Mouse (Mus musculus): ENCODE results near the gene Ttll5. TPM values are rescaled to one million over a fixed set of nuclear protein-coding genes. Genes with fewer than 3 reads are reported as not detected.
A peak's percentile ranks its signal among the peaks of the same experiment; 100 is the strongest.

Gene Ttll5
- polyA plus RNA-seq, 1 experiment: 88.4 TPM

DNA sequence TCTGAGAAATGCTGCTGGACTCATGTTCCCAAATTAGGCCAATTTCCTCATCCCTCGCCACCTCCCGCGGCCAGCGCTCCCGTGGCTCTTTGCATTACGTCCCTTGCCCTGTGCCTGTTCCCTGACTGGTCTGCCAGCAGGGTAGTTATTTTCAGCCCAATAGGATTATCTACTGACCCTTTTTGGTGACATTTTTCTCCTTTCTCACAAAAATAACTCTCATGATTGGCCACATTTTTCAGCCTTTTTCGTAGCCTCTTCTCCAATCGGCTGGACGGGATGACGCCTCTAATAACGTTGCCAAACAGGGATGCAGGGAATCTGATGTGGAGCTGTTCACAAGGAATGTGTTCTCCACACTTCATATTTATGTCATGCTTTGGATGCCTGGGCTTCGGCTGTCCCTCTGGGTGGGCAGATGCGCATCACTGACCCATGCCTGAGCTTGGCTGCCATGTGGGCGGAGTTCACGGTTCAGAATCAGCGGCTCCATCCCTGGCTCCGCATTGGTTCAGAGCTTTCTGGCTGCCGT is 267.2 kb downstream of the Ttll5 start:
- Histone ChIP-seq H3K4me1 (ENCODE audit: control insufficient read depth, insufficient read depth, low read length) (peaks cover 9% of the 10 kb centered on the region), H3K4me3 (replicated peaks; ENCODE audit: insufficient read depth, low read depth, low read length) (peak overlapping the region; percentile 54), H3K27ac (ENCODE audit: insufficient read depth, low read length) (peak overlapping the region; percentile 67), H3K27me3 (ENCODE audit: control insufficient read depth, insufficient read depth, low read length) (no peaks in the 10 kb centered on the region)
- peak; percentile 71 to 76 for DNase-seq
- TF ChIP-seq CTCF (IDR thresholded peaks at IDR 0.05; ENCODE audit: borderline replicate concordance, insufficient read depth, low read depth, low read length) (no peak), POLR2A (IDR thresholded peaks at IDR 0.05; ENCODE audit: borderline replicate concordance, insufficient read depth, low read length) (no peak)
- 5% methylated on average over 18 of the region's 18 CpGs for WGBS

DNA sequence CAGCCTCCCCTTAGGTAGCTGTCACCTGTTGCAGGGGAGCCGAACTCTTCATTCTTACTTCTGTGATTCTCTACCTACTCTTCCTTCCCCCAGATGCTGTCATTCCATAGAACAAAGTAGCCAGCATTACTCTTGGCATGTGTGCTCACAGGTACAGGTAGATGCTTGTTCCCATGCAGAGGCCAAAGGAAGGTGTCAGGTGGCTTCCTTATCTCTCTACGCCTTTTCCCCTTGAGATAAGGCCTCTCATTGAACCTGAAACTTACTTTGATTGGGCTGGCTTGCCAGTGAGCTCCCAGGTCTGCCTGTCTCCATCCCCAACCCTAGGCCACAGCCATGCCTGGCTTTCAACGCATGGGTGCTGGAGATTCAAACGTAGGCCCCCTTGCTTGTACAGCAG is 269.6 kb downstream of the Ttll5 start:
- no peak overlapping the region for H3K27ac ChIP-seq (ENCODE audit: insufficient read depth, low read length)
- no peak overlapping the region for H3K4me3 ChIP-seq (replicated peaks; ENCODE audit: insufficient read depth, low read depth, low read length)
- TF ChIP-seq POLR2A (IDR thresholded peaks at IDR 0.05; ENCODE audit: borderline replicate concordance, insufficient read depth, low read length): no peak
- TF ChIP-seq CTCF (IDR thresholded peaks at IDR 0.05; ENCODE audit: borderline replicate concordance, insufficient read depth, low read depth, low read length): no peak
- no peak for DNase-seq
- H3K27me3 ChIP-seq (ENCODE audit: control insufficient read depth, insufficient read depth, low read length): no peaks in the 10 kb centered on the region
- H3K4me1 ChIP-seq (ENCODE audit: control insufficient read depth, insufficient read depth, low read length): peaks cover 6% of the 10 kb centered on the region
- 98% methylated on average over 4 of the region's 4 CpGs for WGBS

DNA sequence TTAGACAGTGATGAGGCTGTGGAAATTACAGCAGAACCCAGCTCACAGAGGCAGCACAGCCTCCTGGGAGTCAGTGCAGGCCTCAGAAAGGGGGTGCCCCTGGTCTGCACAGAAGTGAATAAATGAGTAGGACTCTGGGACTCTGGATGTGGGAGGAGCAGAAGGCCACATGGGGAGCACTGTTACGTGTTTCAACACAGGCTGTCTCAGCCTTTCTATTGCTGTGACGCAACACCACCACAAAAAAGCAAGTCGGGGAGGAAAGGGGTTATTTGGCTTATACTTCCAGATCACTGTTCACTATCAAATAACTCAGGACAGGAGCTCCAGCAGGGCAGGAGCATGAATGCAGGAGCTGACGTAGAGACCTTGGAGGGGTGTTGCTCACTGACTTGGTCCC is 271.3 kb downstream of the Ttll5 start:
- DNase-seq: no peak
- peaks cover 6% of the 10 kb centered on the region for H3K4me1 ChIP-seq (ENCODE audit: control insufficient read depth, insufficient read depth, low read length)
- H3K27me3 ChIP-seq (ENCODE audit: control insufficient read depth, insufficient read depth, low read length): no peaks in the 10 kb centered on the region
- no peak overlapping the region for H3K4me3 ChIP-seq (replicated peaks; ENCODE audit: insufficient read depth, low read depth, low read length)
- no peak overlapping the region for H3K27ac ChIP-seq (ENCODE audit: insufficient read depth, low read length)
- 93% methylated on average over 4 of the region's 4 CpGs for WGBS
- TF ChIP-seq CTCF (IDR thresholded peaks at IDR 0.05; ENCODE audit: borderline replicate concordance, insufficient read depth, low read depth, low read length): no peak
- no peak for TF ChIP-seq POLR2A (IDR thresholded peaks at IDR 0.05; ENCODE audit: borderline replicate concordance, insufficient read depth, low read length)

DNA sequence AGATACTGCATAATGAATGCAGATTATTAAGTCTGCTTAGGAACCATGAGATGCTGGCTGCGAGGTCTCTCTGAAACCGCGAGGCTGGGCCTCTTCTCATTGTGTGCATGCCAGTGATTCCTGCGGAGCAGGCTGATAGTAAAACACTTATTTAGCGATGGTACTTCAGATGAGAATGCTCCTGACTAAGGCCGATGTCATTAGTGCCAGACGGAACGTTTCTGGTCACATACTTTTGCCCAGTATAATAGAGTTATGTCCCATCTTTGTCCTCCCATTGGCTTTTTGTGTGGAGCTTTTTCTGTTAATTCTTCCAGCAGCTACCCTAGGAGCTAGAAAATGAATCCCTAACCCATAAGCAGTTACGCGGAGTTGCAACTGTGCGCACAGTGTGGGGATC is 273.3 kb downstream of the Ttll5 start:
- H3K4me1 ChIP-seq (ENCODE audit: control insufficient read depth, insufficient read depth, low read length): no peaks in the 10 kb centered on the region; the same call in 1 of the 2 replicates
- 64% methylated on average over 11 of the region's 11 CpGs for WGBS
- no peak overlapping the region for H3K27ac ChIP-seq (ENCODE audit: insufficient read depth, low read length)
- H3K27me3 ChIP-seq (ENCODE audit: control insufficient read depth, insufficient read depth, low read length): no peaks in the 10 kb centered on the region
- no peak for DNase-seq
- no peak overlapping the region for H3K4me3 ChIP-seq (replicated peaks; ENCODE audit: insufficient read depth, low read depth, low read length)
- no peak for TF ChIP-seq POLR2A (IDR thresholded peaks at IDR 0.05; ENCODE audit: borderline replicate concordance, insufficient read depth, low read length)
- no peak for TF ChIP-seq CTCF (IDR thresholded peaks at IDR 0.05; ENCODE audit: borderline replicate concordance, insufficient read depth, low read depth, low read length)

DNA sequence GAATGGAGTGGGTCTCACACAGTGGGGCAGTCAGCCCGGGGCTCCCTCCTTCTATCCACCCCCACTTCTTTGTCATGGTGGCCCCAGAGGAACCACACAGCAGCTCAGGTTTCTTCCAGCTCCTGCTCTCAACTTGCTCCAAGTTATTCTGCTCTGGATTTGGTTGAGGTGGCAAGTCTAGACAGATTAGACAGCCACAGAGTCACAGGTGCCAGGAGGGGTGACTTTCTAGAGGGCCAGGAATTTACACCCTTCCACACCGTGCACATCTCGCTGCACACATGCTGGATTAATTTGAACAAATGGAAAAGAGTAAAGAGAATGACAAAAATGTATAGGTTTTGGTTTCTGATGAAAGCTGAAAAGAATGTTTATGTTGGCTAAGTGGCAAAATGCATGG is 276.3 kb downstream of the Ttll5 start:
- no peak for DNase-seq
- no peaks in the 10 kb centered on the region for H3K27me3 ChIP-seq (ENCODE audit: control insufficient read depth, insufficient read depth, low read length)
- TF ChIP-seq CTCF (IDR thresholded peaks at IDR 0.05; ENCODE audit: borderline replicate concordance, insufficient read depth, low read depth, low read length) (no peak), POLR2A (IDR thresholded peaks at IDR 0.05; ENCODE audit: borderline replicate concordance, insufficient read depth, low read length) (no peak)
- H3K4me3 ChIP-seq (replicated peaks; ENCODE audit: insufficient read depth, low read depth, low read length): no peak overlapping the region
- WGBS: 92% methylated on average over 3 of the region's 3 CpGs
- H3K4me1 ChIP-seq (ENCODE audit: control insufficient read depth, insufficient read depth, low read length): no peaks in the 10 kb centered on the region; the same call in 1 of the 2 replicates
- H3K27ac ChIP-seq (ENCODE audit: insufficient read depth, low read length): no peak overlapping the region

DNA sequence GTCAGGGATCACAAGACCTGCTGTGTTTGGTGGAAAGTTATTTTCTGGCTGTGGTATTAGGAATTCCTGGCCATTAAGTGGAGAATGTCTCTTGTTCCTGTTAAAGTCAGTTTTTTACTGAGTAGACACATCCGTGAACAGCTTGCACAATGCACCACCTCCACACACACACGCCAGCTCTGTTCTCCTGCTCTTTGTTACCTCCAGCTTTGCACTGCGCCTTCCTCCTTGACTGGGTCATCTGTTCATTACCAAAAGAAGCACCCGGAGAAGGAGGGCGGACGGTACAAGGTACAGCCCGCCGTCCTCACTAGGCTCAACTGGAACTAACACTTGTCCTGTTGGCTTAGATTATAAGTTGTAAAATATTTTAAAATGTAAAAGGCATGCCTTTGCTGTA is 278.2 kb downstream of the Ttll5 start:
- TF ChIP-seq CTCF (IDR thresholded peaks at IDR 0.05; ENCODE audit: borderline replicate concordance, insufficient read depth, low read depth, low read length): no peak
- no peak for TF ChIP-seq POLR2A (IDR thresholded peaks at IDR 0.05; ENCODE audit: borderline replicate concordance, insufficient read depth, low read length)
- H3K27ac ChIP-seq (ENCODE audit: insufficient read depth, low read length): no peak overlapping the region; the same call in 1 of the 2 replicates
- no peaks in the 10 kb centered on the region for H3K4me1 ChIP-seq (ENCODE audit: control insufficient read depth, insufficient read depth, low read length)
- 91% methylated on average over 8 of the region's 8 CpGs for WGBS
- no peaks in the 10 kb centered on the region for H3K27me3 ChIP-seq (ENCODE audit: control insufficient read depth, insufficient read depth, low read length)
- no peak for DNase-seq
- no peak overlapping the region for H3K4me3 ChIP-seq (replicated peaks; ENCODE audit: insufficient read depth, low read depth, low read length)

DNA sequence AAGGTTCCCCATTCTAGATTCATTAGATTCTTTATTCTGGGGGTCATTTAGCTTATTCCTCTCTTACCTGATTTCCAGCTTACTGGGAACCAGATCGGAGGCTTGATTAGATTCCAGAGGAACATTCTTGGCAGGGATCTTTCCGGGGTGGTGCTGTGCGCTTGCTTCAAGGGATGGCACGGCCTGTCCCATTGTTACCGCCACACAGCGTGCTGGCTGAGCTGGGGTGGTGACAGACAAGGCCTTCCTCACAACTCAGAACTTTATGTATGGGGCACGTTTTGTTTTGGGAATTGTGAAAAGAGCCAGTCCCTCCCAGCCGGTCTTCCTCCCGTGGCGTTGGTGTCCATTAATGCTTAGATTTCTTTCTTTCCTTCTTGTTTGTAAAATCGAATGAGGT is 278.9 kb downstream of the Ttll5 start:
- peak in 1 of 2 experiments; percentile 34 for DNase-seq
- Histone ChIP-seq H3K27me3 (ENCODE audit: control insufficient read depth, insufficient read depth, low read length) (no peaks in the 10 kb centered on the region), H3K4me1 (ENCODE audit: control insufficient read depth, insufficient read depth, low read length) (no peaks in the 10 kb centered on the region), H3K4me3 (replicated peaks; ENCODE audit: insufficient read depth, low read depth, low read length) (no peak overlapping the region), H3K27ac (ENCODE audit: insufficient read depth, low read length) (peak overlapping the region; percentile 75; the same call in 1 of the 2 replicates)
- TF ChIP-seq CTCF (IDR thresholded peaks at IDR 0.05; ENCODE audit: borderline replicate concordance, insufficient read depth, low read depth, low read length) (no peak), POLR2A (IDR thresholded peaks at IDR 0.05; ENCODE audit: borderline replicate concordance, insufficient read depth, low read length) (no peak)
- WGBS: 47% methylated on average over 11 of the region's 11 CpGs

DNA sequence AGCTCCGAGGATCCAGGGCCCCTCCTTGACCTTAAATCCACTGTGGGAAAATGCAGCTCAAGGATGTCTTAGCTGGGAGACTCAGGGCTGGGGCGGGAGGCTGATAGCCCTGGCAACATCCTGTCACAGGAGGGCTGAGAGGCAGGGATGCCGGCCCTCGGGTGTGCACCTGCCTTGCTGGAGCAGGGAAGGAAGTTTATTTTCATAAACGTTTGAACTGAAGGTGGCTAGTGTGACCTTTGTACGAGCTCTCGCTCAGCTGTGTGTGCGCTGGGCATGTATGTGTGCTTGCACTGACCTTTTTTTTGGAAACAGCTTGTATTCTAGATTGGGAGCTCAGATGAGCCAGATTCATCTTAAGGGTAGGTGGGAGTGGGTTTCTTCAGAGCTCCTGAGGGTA is 279.4 kb downstream of the Ttll5 start:
- DNase-seq: no peak
- 56% methylated on average over 8 of the region's 8 CpGs for WGBS
- H3K4me3 ChIP-seq (replicated peaks; ENCODE audit: insufficient read depth, low read depth, low read length): no peak overlapping the region
- no peak for TF ChIP-seq CTCF (IDR thresholded peaks at IDR 0.05; ENCODE audit: borderline replicate concordance, insufficient read depth, low read depth, low read length)
- no peak for TF ChIP-seq POLR2A (IDR thresholded peaks at IDR 0.05; ENCODE audit: borderline replicate concordance, insufficient read depth, low read length)
- H3K27ac ChIP-seq (ENCODE audit: insufficient read depth, low read length): peak overlapping the region; percentile 75; the same call in 1 of the 2 replicates
- H3K4me1 ChIP-seq (ENCODE audit: control insufficient read depth, insufficient read depth, low read length): no peaks in the 10 kb centered on the region
- no peaks in the 10 kb centered on the region for H3K27me3 ChIP-seq (ENCODE audit: control insufficient read depth, insufficient read depth, low read length)

Data from cerebellum, adult 2 months (tissue).